Mouse (Mus musculus) thymus, postnatal 25 days (tissue): ENCODE data around the gene Tmub1.

ENCODE experiments used
- DNase-seq: peaks from one replicate; pipeline ENCODE4 v3.0.0; 2022

The Tmub1 gene

GRCm38 (mm10) chr5:24447624-24448298 lies at the start of gene Tmub1:
Gene Tmub1 (minus strand): TSS chr5:24447854.
- peak; percentile 88 for DNase-seq

- no peak for DNase-seq
These were observed 49.1 kb upstream of the Tmub1 start for GRCm38 (mm10) chr5:24496756-24497155.

- DNase-seq, result no peak
These were observed 47.4 kb upstream of the Tmub1 start for GRCm38 (mm10) chr5:24495019-24495418.

- DNase-seq, result no peak
These were observed 45.1 kb upstream of the Tmub1 start for GRCm38 (mm10) chr5:24492546-24493285.

- no peak for DNase-seq
These were observed 42.8 kb upstream of the Tmub1 start for GRCm38 (mm10) chr5:24490413-24490920.

- no peak for DNase-seq
These were observed 39.1 kb upstream of the Tmub1 start for GRCm38 (mm10) chr5:24486738-24487137.

- peak; percentile 76 for DNase-seq
These were observed 38.4 kb upstream of the Tmub1 start for GRCm38 (mm10) chr5:24486097-24486496.

- DNase-seq, result no peak
These were observed 37.3 kb upstream of the Tmub1 start for GRCm38 (mm10) chr5:24484963-24485362.

- peak; percentile 54 for DNase-seq
These were observed 35.7 kb upstream of the Tmub1 start for GRCm38 (mm10) chr5:24483326-24483725.

GRCm38 (mm10) chr5:24482247-24483079 lies 34.8 kb upstream of the Tmub1 start:
- no peak for DNase-seq

- DNase-seq, result peak; percentile 40
These were observed 34.0 kb upstream of the Tmub1 start for GRCm38 (mm10) chr5:24481647-24482046.

- DNase-seq, result no peak
These were observed 30.3 kb upstream of the Tmub1 start for GRCm38 (mm10) chr5:24477909-24478308.

- no peak for DNase-seq
These were observed 28.0 kb upstream of the Tmub1 start for GRCm38 (mm10) chr5:24475476-24476241.

- DNase-seq, result peak; percentile 56
These were observed 27.1 kb upstream of the Tmub1 start for GRCm38 (mm10) chr5:24474723-24475261.

- DNase-seq, result no peak
These were observed 26.5 kb upstream of the Tmub1 start for GRCm38 (mm10) chr5:24474025-24474722.

- no peak for DNase-seq
These were observed 25.4 kb upstream of the Tmub1 start for GRCm38 (mm10) chr5:24472884-24473619.

- DNase-seq, result peak; percentile 79
These were observed 22.9 kb upstream of the Tmub1 start for GRCm38 (mm10) chr5:24470600-24470999.

GRCm38 (mm10) chr5:24466762-24467161 lies 19.1 kb upstream of the Tmub1 start:
- no peak for DNase-seq

- no peak for DNase-seq
These were observed 8.0 kb upstream of the Tmub1 start for GRCm38 (mm10) chr5:24455613-24456012.

GRCm38 (mm10) chr5:24455076-24455475 lies 7.4 kb upstream of the Tmub1 start:
- DNase-seq, result no peak

GRCm38 (mm10) chr5:24453985-24454303 lies 6.3 kb upstream of the Tmub1 start:
- no peak for DNase-seq
